Mouse (Mus musculus): ENCODE data around the gene Tle3. TPM values are rescaled to one million over a fixed set of nuclear protein-coding genes. Genes with fewer than 3 reads are reported as not detected.
A peak's percentile ranks its signal among the peaks of the same experiment; 100 is the strongest.

Gene Tle3
- polyA plus RNA-seq, 1 experiment from 2014 or later = 15.9 TPM

- Histone ChIP-seq H3K9me3 (ENCODE audit: control insufficient read depth, low read length) (no peaks in the 10 kb centered on the region), H3K4me3 (ENCODE audit: low read length) (no peak overlapping the region), H3K27me3 (replicated peaks; ENCODE audit: control insufficient read depth, insufficient read depth, low read length) (no peaks in the 10 kb centered on the region), H3K9ac (ENCODE audit: low read depth, low read length) (no peak overlapping the region; the same call in 1 of the 2 replicates), H3K4me2 (ENCODE audit: low read depth, low read length) (no peak overlapping the region), H3K36me3 (ENCODE audit: control insufficient read depth, insufficient read depth, low read length) (peaks cover 36% of the 10 kb centered on the region), H3K27ac (ENCODE audit: low read length) (0 out of 2 replicates have a peak overlapping the region, but pooled peaks have one; percentile 12), H3K4me1 (ENCODE audit: control insufficient read depth, insufficient read depth, low read length) (peaks cover 44% of the 10 kb centered on the region)
- no peak for ATAC-seq
- 61% methylated on average over 13 of the region's 13 CpGs for WGBS
Measured at GRCm38 (mm10) chr9:61396474-61396873, 24.3 kb downstream of the Tle3 start.

- Histone ChIP-seq H3K4me1 (ENCODE audit: control insufficient read depth, insufficient read depth, low read length) (peaks cover 39% of the 10 kb centered on the region), H3K4me2 (ENCODE audit: low read depth, low read length) (no peak overlapping the region), H3K27ac (ENCODE audit: low read length) (no peak overlapping the region), H3K27me3 (replicated peaks; ENCODE audit: control insufficient read depth, insufficient read depth, low read length) (no peaks in the 10 kb centered on the region), H3K9me3 (ENCODE audit: control insufficient read depth, low read length) (no peaks in the 10 kb centered on the region), H3K9ac (ENCODE audit: low read depth, low read length) (no peak overlapping the region), H3K36me3 (ENCODE audit: control insufficient read depth, insufficient read depth, low read length) (peaks cover 36% of the 10 kb centered on the region), H3K4me3 (ENCODE audit: low read length) (no peak overlapping the region)
- ATAC-seq = no peak
- 51% methylated on average over 4 of the region's 4 CpGs for WGBS
Measured at GRCm38 (mm10) chr9:61397130-61397529, 25.0 kb downstream of the Tle3 start.

GRCm38 (mm10) chr9:61398160-61398559 lies 26.0 kb downstream of the Tle3 start:
- Histone ChIP-seq H3K4me2 (ENCODE audit: low read depth, low read length) (no peak overlapping the region), H3K27me3 (replicated peaks; ENCODE audit: control insufficient read depth, insufficient read depth, low read length) (no peaks in the 10 kb centered on the region), H3K4me1 (ENCODE audit: control insufficient read depth, insufficient read depth, low read length) (peaks cover 36% of the 10 kb centered on the region), H3K27ac (ENCODE audit: low read length) (no peak overlapping the region), H3K9ac (ENCODE audit: low read depth, low read length) (no peak overlapping the region), H3K9me3 (ENCODE audit: control insufficient read depth, low read length) (no peaks in the 10 kb centered on the region), H3K36me3 (ENCODE audit: control insufficient read depth, insufficient read depth, low read length) (peaks cover 36% of the 10 kb centered on the region), H3K4me3 (ENCODE audit: low read length) (no peak overlapping the region)
- no peak for ATAC-seq
- WGBS = 91% methylated on average over 9 of the region's 9 CpGs

- no peak overlapping the region for H3K4me3 ChIP-seq (ENCODE audit: low read length)
- H3K27ac ChIP-seq (ENCODE audit: low read length) = no peak overlapping the region
- H3K9me3 ChIP-seq (ENCODE audit: control insufficient read depth, low read length) = no peaks in the 10 kb centered on the region
- no peaks in the 10 kb centered on the region for H3K27me3 ChIP-seq (replicated peaks; ENCODE audit: control insufficient read depth, insufficient read depth, low read length)
- H3K4me1 ChIP-seq (ENCODE audit: control insufficient read depth, insufficient read depth, low read length) = peaks cover 46% of the 10 kb centered on the region
- no peak overlapping the region for H3K4me2 ChIP-seq (ENCODE audit: low read depth, low read length)
- WGBS = 89% methylated on average over 7 of the region's 7 CpGs
- no peak for ATAC-seq
- H3K9ac ChIP-seq (ENCODE audit: low read depth, low read length) = no peak overlapping the region
- peaks cover 20% of the 10 kb centered on the region for H3K36me3 ChIP-seq (ENCODE audit: control insufficient read depth, insufficient read depth, low read length)
Measured at GRCm38 (mm10) chr9:61400132-61400531, 28.0 kb downstream of the Tle3 start.

- Histone ChIP-seq H3K4me2 (ENCODE audit: low read depth, low read length) (no peak overlapping the region), H3K4me1 (ENCODE audit: control insufficient read depth, insufficient read depth, low read length) (peaks cover 39% of the 10 kb centered on the region), H3K9ac (ENCODE audit: low read depth, low read length) (no peak overlapping the region), H3K36me3 (ENCODE audit: control insufficient read depth, insufficient read depth, low read length) (peaks cover 24% of the 10 kb centered on the region), H3K4me3 (ENCODE audit: low read length) (no peak overlapping the region), H3K27me3 (replicated peaks; ENCODE audit: control insufficient read depth, insufficient read depth, low read length) (no peaks in the 10 kb centered on the region), H3K27ac (ENCODE audit: low read length) (no peak overlapping the region), H3K9me3 (ENCODE audit: control insufficient read depth, low read length) (no peaks in the 10 kb centered on the region)
- no peak for ATAC-seq
- 66% methylated on average over 9 of the region's 9 CpGs for WGBS
Measured at GRCm38 (mm10) chr9:61401664-61402063, 29.5 kb downstream of the Tle3 start.

GRCm38 (mm10) chr9:61402268-61402667 lies 30.1 kb downstream of the Tle3 start:
- Histone ChIP-seq H3K4me3 (ENCODE audit: low read length) (no peak overlapping the region), H3K36me3 (ENCODE audit: control insufficient read depth, insufficient read depth, low read length) (peaks cover 25% of the 10 kb centered on the region), H3K9me3 (ENCODE audit: control insufficient read depth, low read length) (no peaks in the 10 kb centered on the region), H3K27ac (ENCODE audit: low read length) (no peak overlapping the region), H3K4me2 (ENCODE audit: low read depth, low read length) (no peak overlapping the region), H3K4me1 (ENCODE audit: control insufficient read depth, insufficient read depth, low read length) (peaks cover 33% of the 10 kb centered on the region), H3K9ac (ENCODE audit: low read depth, low read length) (no peak overlapping the region), H3K27me3 (replicated peaks; ENCODE audit: control insufficient read depth, insufficient read depth, low read length) (no peaks in the 10 kb centered on the region)
- 88% methylated on average over 4 of the region's 4 CpGs for WGBS
- ATAC-seq = no peak

GRCm38 (mm10) chr9:61402716-61403115 lies 30.6 kb downstream of the Tle3 start:
- Histone ChIP-seq H3K27me3 (replicated peaks; ENCODE audit: control insufficient read depth, insufficient read depth, low read length) (no peaks in the 10 kb centered on the region), H3K36me3 (ENCODE audit: control insufficient read depth, insufficient read depth, low read length) (peaks cover 29% of the 10 kb centered on the region), H3K9me3 (ENCODE audit: control insufficient read depth, low read length) (no peaks in the 10 kb centered on the region), H3K27ac (ENCODE audit: low read length) (no peak overlapping the region), H3K4me3 (ENCODE audit: low read length) (no peak overlapping the region), H3K9ac (ENCODE audit: low read depth, low read length) (no peak overlapping the region), H3K4me2 (ENCODE audit: low read depth, low read length) (no peak overlapping the region), H3K4me1 (ENCODE audit: control insufficient read depth, insufficient read depth, low read length) (peaks cover 29% of the 10 kb centered on the region)
- ATAC-seq = no peak
- WGBS = 88% methylated on average over 5 of the region's 5 CpGs

GRCm38 (mm10) chr9:61403866-61404614 lies 31.9 kb downstream of the Tle3 start:
- peak overlapping the region; percentile 10; the same call in 1 of the 2 replicates for H3K27ac ChIP-seq (ENCODE audit: low read length)
- peaks cover 33% of the 10 kb centered on the region for H3K36me3 ChIP-seq (ENCODE audit: control insufficient read depth, insufficient read depth, low read length)
- 60% methylated on average over 16 of the region's 16 CpGs for WGBS
- peaks cover 37% of the 10 kb centered on the region for H3K4me1 ChIP-seq (ENCODE audit: control insufficient read depth, insufficient read depth, low read length)
- H3K4me3 ChIP-seq (ENCODE audit: low read length) = no peak overlapping the region
- H3K4me2 ChIP-seq (ENCODE audit: low read depth, low read length) = no peak overlapping the region
- no peaks in the 10 kb centered on the region for H3K27me3 ChIP-seq (replicated peaks; ENCODE audit: control insufficient read depth, insufficient read depth, low read length)
- H3K9me3 ChIP-seq (ENCODE audit: control insufficient read depth, low read length) = no peaks in the 10 kb centered on the region
- 0 out of 2 replicates have a peak, but pooled peaks have one; percentile 22 for ATAC-seq
- H3K9ac ChIP-seq (ENCODE audit: low read depth, low read length) = no peak overlapping the region

- H3K36me3 ChIP-seq (ENCODE audit: control insufficient read depth, insufficient read depth, low read length) = peaks cover 38% of the 10 kb centered on the region
- ATAC-seq = 0 out of 2 replicates have a peak, but pooled peaks have one; percentile 8
- H3K4me3 ChIP-seq (ENCODE audit: low read length) = no peak overlapping the region
- H3K4me2 ChIP-seq (ENCODE audit: low read depth, low read length) = peak overlapping the region; percentile 27
- WGBS = 61% methylated on average over 3 of the region's 3 CpGs
- peak overlapping the region; percentile 16; the same call in 1 of the 2 replicates for H3K27ac ChIP-seq (ENCODE audit: low read length)
- no peak overlapping the region for H3K9ac ChIP-seq (ENCODE audit: low read depth, low read length)
- H3K4me1 ChIP-seq (ENCODE audit: control insufficient read depth, insufficient read depth, low read length) = peaks cover 37% of the 10 kb centered on the region
- H3K9me3 ChIP-seq (ENCODE audit: control insufficient read depth, low read length) = no peaks in the 10 kb centered on the region
- no peaks in the 10 kb centered on the region for H3K27me3 ChIP-seq (replicated peaks; ENCODE audit: control insufficient read depth, insufficient read depth, low read length)
Measured at GRCm38 (mm10) chr9:61404615-61404980, 32.4 kb downstream of the Tle3 start.

All from intestine, embryonic 16.5 days (tissue).